Mouse (Mus musculus) ovary, postnatal 36 days (tissue): ENCODE measurements around the gene Sh3bgrl2.
A peak's percentile ranks its signal among the peaks of the same experiment; 100 is the strongest.

Experiments
- DNase-seq: peaks from one replicate; pipeline ENCODE4 v3.0.0; 2022; ENCODE audit warnings: low spot score, mixed read lengths

Gene Sh3bgrl2

GRCm38 (mm10) chr9:83628669-83629612, 80.8 kb downstream of the Sh3bgrl2 start:
- no peak for DNase-seq

- DNase-seq = no peak
Measured at GRCm38 (mm10) chr9:83630341-83630740, 82.2 kb downstream of the Sh3bgrl2 start.

DNA sequence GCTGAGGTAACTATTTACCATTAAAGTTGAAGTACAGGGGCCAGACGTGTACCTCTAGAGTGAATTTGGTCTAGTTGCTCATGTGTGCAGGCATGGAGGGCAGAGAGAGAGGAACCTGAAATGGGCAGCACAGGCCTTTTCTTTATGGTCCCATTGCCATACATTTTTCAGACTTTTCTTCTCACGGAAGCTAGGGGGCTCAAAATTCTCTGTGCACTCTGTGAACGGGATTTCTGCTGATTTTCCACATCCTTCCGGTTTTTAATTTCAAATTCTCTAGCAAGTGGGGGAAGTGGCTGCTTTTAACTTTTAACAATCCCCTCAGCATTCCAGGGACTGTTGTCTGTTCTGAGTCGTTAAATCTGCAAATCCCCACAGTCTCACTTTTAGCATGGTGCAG, 83.8 kb downstream of the Sh3bgrl2 start:
- DNase-seq = no peak

- no peak for DNase-seq
Measured at GRCm38 (mm10) chr9:83634703-83635102, 86.6 kb downstream of the Sh3bgrl2 start.

GRCm38 (mm10) chr9:83635997-83636396, 87.9 kb downstream of the Sh3bgrl2 start:
- DNase-seq = no peak

GRCm38 (mm10) chr9:83643139-83643538, 95.0 kb downstream of the Sh3bgrl2 start:
- DNase-seq = no peak

DNA sequence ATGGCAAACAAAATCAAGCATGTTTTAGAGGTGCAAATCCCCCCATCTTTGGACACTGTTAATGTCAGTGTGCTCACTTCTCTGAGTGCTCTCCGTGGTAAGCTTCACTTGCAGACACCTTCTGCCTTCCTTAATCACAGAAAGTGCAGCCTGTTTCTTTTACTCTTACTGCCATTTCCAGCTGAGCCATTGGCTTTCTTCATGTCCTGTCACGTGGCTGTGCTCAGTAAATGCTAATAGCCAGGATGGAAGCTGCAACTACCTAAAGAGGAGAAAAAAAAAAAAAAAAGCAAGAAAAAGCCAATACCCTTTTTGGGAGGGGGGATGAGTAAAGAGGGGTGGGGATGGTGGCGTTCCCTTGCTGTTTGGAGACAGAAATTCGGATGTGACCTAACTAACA, 95.7 kb downstream of the Sh3bgrl2 start:
- no peak for DNase-seq

DNA sequence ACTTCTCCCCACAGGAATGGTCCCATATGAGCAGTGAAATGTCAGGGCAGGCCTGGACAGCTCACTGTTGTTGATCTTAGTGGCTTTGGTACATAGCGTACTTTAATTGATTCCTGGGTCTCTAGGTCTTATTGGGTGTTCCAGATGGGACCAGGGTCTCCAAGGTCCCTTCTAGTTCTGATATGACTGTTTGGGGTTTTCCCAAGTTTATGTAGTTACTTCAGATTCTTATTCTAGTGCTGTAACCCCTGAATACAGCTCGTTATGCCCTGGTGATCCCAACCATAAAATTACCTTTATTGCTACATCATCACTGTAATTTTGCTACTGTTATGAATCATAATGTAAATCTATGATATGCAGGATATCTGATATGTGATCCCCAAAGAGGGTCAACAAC, 98.1 kb downstream of the Sh3bgrl2 start:
- DNase-seq = no peak

DNA sequence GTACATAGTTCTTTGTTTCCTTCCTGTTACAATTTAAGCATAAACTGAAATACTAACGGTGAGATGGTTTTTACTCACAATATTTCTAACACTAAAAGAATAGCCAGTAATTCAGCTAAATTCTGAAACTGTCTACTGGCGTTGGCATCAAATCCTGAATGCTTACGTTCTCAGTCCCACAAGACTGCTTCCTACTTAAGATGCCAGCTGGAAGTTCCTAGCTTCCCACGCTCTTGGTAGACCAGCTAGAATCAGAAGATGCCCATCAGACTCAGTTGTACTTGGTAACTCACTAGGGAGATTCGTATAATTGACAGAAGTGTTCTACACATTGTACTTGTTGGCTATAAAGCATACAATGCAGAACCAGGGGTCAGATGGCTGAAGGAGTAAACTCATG, 98.6 kb downstream of the Sh3bgrl2 start:
- DNase-seq = no peak

- DNase-seq = no peak
Measured at GRCm38 (mm10) chr9:83647919-83648705, 100.0 kb downstream of the Sh3bgrl2 start.

GRCm38 (mm10) chr9:83648733-83649132, 100.6 kb downstream of the Sh3bgrl2 start:
- DNase-seq = no peak

DNA sequence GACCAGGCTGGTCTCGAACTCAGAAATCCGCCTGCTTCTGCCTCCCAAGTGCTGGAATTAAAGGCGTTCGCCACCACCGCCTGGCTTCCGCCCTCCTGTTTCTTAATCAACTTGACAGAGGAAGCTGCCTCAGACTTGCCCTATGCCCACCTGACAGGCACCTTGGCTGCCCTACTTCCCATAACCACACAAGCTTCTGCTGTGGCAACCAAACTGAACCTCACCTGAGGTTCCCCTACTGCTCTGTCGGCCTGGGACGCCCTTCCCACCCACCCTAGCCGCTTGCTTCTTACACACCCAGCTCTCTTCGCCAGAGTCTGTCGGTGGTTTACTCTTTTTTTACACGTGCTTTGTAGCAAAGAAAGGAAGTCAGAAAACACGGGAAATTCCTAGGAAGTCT, 103.9 kb downstream of the Sh3bgrl2 start:
- no peak for DNase-seq

- no peak for DNase-seq
Measured at GRCm38 (mm10) chr9:83652590-83653172, 104.6 kb downstream of the Sh3bgrl2 start.

- DNase-seq = no peak
Measured at GRCm38 (mm10) chr9:83654601-83655000, 106.5 kb downstream of the Sh3bgrl2 start.

DNA sequence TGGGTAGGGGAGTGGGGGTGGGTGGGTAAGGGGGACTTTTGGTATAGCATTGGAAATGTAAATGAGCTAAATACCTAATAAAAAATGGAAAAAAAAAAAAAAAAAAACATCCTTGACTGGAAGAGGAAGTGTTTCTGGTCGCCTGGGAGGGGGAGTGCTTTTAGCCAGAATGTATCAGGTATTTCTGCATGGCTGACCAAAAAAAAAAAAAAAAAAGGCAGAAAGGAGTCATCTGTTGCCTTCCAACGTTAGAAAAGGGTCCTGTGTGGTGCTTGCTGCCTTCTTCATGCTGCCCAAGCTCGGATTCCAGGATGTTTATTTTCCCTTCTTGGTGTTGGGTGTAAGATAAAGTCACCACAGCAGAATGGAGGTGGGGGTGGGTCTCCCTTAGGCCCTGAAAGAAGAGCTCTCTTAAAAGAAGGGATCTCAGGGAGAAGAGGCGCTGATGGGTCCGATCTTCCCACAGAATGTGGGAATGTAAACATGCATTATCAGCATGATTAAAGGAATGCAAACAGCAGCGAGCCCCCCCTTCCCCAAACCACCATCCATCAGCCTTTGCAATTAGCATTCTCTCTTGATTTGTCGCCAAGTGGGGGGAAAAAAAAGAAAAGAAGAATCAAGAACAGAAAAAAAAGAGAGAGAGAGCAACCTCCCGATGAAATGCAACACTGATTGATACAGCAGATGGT, 109.0 kb downstream of the Sh3bgrl2 start:
- no peak for DNase-seq

- no peak for DNase-seq
Measured at GRCm38 (mm10) chr9:83657652-83658002, 109.5 kb downstream of the Sh3bgrl2 start.

- no peak for DNase-seq
Measured at GRCm38 (mm10) chr9:83659081-83659480, 111.0 kb downstream of the Sh3bgrl2 start.

DNA sequence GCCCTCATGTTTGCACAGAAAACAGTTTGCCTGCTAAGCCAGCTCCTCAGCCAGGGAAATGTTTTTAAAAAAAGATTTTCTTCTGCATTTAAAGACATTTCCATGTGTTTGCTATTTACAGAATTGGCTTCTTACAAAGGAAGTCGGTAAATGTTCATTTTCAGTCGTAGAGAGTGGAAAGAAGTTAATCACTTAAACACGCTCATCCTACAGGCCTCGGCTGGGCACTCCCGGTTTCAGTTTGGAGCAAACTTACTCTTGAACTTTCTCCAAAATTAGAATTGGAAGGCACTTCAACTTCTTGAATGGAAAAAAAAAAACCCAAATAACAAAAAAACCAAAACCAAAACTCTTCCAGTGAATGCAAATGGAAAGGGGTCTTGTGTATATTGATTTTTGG, 113.7 kb downstream of the Sh3bgrl2 start:
- DNase-seq = no peak

DNA sequence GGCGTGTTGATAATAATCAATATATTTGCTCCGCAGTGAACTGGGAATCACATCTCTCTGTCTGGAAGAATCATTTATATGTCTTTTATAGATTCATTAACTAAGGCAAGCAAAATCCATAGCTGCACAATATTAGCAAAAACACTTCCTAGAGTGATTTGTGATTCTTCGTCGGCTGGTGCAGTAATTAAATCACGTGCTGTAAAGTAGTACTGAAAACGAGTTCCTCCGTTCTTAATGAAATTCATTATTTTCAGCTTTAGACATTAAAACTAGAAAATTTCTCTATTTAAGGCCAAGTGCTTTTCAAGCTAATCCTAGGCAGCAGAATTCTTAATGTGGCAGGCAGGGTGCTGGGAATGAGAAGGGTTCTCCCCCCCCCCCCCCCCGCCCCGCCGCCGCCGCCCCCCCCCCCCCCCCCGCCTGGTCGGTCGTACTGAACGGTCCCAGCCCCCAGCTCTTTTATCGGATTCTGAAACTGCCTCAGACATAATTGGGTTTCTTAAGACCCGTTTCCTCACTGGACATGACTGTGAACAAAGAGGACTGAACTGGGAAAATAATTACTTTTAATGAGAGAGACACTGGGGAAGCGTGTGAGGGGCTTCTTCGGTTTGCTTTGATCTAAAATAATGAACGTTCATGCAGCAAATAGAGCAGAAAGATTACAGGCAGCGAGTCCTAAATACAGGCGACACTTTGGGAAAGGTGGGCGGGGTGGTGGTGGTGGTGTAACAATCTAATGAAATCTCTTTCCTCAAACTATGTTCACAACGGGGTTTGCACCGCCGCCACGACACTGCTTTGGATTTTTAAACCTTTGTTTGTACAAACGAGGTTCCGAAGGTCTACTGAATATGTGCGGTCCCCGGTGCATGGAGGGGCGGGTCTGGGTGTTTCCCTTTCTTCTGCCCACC, 116.1 kb downstream of the Sh3bgrl2 start:
- peak; percentile 23 for DNase-seq

DNA sequence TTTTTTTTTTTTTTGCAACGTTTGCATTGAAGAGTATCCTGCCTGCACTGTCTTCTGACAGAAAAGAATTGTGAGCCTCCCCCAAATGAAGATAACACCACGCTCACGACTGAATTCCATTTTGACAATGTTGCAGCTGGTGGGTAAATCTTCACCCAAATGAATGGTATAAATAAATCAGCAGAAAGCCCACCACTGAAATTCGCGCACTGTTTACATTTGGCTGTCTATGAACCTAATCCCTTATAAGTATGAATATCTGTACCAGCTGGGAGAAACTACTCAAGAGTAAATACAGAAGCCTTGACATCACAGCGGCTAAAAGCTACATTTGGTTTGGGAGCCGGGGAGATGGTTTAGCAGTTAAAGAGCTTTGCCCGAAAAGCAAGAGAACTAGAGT, 116.8 kb downstream of the Sh3bgrl2 start:
- DNase-seq = no peak

GRCm38 (mm10) chr9:83667031-83667430, 118.9 kb downstream of the Sh3bgrl2 start:
- no peak for DNase-seq
